Mouse (Mus musculus) embryonic facial prominence, embryonic 15.5 days (tissue): Measurements from ENCODE around the gene Efna5. TPM values are rescaled to one million over a fixed set of nuclear protein-coding genes. Genes with fewer than 3 reads are reported as not detected.

Experiments
- ATAC-seq: fragments of 200-750 bp; cut with Nextera tagmentation; 2 replicates; pipeline ENCODE4 v1.8.0; 2017; ENCODE audit warnings: low read depth, moderate TSS enrichment; ENCODE audit not compliant: insufficient number of reproducible peaks, low FRiP score, low TSS enrichment
- H3K27ac ChIP-seq: fragments of 300-500 bp; sonication (generic); replicated peaks from 2 replicates; pipeline ENCODE4 v1.5.1; 2015; ENCODE audit warnings: mild to moderate bottlenecking, inconsistent platforms
- H3K27me3 ChIP-seq: fragments of 300-500 bp; sonication (generic); 2 replicates; pipeline ENCODE4 v1.6.1; 2015; ENCODE audit warnings: inconsistent platforms
- H3K36me3 ChIP-seq: fragments of 300-500 bp; sonication (generic); 2 replicates; pipeline ENCODE4 v1.6.1; 2015; ENCODE audit warnings: mild to moderate bottlenecking, inconsistent platforms
- H3K4me1 ChIP-seq: fragments of 300-500 bp; sonication (generic); 2 replicates; pipeline ENCODE4 v1.6.1; 2015; ENCODE audit warnings: inconsistent platforms
- H3K4me2 ChIP-seq: fragments of 300-500 bp; sonication (generic); replicated peaks from 2 replicates; pipeline ENCODE4 v1.6.1; 2015; ENCODE audit warnings: mild to moderate bottlenecking, inconsistent platforms
- H3K4me3 ChIP-seq: fragments of 300-500 bp; sonication (generic); replicated peaks from 2 replicates; pipeline ENCODE4 v1.5.1; 2015; ENCODE audit warnings: mild to moderate bottlenecking, inconsistent platforms
- H3K9ac ChIP-seq: fragments of 300-500 bp; sonication (generic); 2 replicates; pipeline ENCODE4 v1.6.1; 2015; ENCODE audit warnings: inconsistent platforms
- H3K9me3 ChIP-seq: fragments of 300-500 bp; sonication (generic); replicated peaks from 2 replicates; pipeline ENCODE4 v1.6.1; 2016; ENCODE audit warnings: inconsistent platforms
- WGBS: fragments of 180-500 bp; shearing (Covaris S2); methylation state at CpG from one replicate; pipeline ENCODE4 v1.1.7; 2015; 5-methylcytosine and 5-hydroxymethylcytosine counted together
- polyA plus RNA-seq: library from polyadenylated mRNA; unstranded; fragments of >200 nt; fragmentation: Nextera tagmentation; extraction: Ambion mirVana; gene quantifications from 2 replicates; pipeline ENCODE4 v1.2.1, GENCODE M21; 2015

The Efna5 gene
- polyA plus RNA-seq, 1 experiment from 2014 or later = 71.9 TPM

DNA sequence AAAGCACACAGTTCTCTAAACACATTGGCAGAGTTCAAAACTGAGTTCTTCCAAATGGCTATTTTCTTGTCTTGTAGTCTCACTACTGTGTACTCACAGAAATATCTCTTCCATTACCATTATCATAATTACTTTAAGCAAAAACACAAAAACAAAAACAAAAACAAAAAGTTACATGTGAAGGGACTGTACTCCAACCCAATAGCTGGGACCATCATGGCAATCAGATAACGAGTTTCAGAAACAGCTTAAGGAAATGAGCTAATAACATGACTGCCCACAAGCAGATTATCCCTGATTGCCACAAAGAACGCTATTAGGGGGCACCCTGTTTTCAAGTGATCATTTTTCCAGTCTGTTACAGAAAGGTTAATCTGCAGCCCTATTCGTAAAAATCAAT is 93.3 kb downstream of the Efna5 start:
- 43% methylated on average over 3 of the region's 3 CpGs for WGBS
- peaks cover 48% of the 10 kb centered on the region for H3K4me1 ChIP-seq

DNA sequence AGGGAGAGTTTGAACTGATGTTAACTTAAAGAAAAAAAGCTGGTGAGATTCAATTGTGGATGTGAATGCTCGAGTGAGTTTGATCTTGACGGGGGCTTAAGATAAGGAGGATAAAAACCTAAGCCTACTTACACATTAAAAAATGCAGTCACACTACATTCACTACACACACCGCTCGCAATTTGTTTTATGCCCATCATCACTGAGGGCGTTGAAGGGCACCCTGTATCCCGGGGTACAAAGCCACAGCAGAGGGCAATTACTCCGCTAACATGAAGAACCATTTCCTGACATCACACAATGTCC is 94.6 kb downstream of the Efna5 start:
- Histone ChIP-seq H3K27me3 (no peaks in the 10 kb centered on the region), H3K36me3 (no peaks in the 10 kb centered on the region), H3K4me2 (no peak overlapping the region), H3K4me3 (no peak overlapping the region), H3K27ac (no peak overlapping the region), H3K4me1 (peaks cover 55% of the 10 kb centered on the region), H3K9ac (no peak overlapping the region), H3K9me3 (no peaks in the 10 kb centered on the region)
- 61% methylated on average over 7 of the region's 7 CpGs for WGBS
- no peak for ATAC-seq

More for the DNA sequence above, 93.3 kb downstream of the Efna5 start:
- Histone ChIP-seq H3K27me3 (no peaks in the 10 kb centered on the region), H3K4me2 (no peak overlapping the region), H3K27ac (no peak overlapping the region), H3K4me3 (no peak overlapping the region), H3K9me3 (no peaks in the 10 kb centered on the region), H3K9ac (no peak overlapping the region), H3K36me3 (no peaks in the 10 kb centered on the region)
- no peak for ATAC-seq

DNA sequence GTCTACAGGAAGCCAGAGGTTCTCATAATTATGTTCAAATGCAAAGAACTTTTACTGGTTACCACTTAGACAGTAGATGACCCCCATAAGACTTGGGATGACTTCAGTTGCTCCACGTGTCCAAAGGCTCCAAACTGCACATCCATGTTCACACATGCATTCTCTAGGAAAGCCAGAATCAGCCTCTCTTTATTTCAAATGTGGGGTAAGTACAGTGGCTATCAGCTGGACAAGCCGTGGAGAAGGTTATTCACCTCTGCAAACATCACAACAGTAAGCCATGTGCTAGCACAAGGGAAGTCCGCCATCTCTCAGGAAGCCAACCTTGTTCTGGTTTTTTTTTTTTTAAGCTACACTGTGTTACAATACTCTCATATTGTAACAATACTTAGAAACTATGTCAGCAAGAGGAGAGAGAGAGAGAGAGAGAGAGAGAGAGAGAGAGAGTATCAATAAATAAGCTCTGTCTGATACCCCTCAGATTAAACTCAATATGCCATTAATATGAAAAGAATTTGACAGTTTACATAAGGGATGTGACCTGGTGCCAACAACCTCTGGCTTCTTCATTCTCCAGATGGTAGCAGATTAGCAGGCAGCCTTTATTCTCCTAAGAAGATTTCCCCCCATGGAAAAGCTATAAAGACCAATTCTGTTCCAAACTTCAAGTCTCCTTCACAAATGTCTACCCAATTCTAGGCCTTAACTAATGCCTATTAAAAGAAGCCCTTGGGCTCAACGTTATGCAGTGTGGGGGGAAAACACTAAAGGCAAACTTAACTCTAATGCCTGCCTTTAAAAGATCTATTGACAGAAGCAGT is 95.1 kb downstream of the Efna5 start:
- Histone ChIP-seq H3K4me2 (no peak overlapping the region), H3K27me3 (no peaks in the 10 kb centered on the region), H3K4me1 (peaks cover 57% of the 10 kb centered on the region), H3K36me3 (no peaks in the 10 kb centered on the region), H3K9me3 (no peaks in the 10 kb centered on the region), H3K9ac (no peak overlapping the region), H3K27ac (no peak overlapping the region), H3K4me3 (no peak overlapping the region)
- WGBS = 51% methylated on average over 4 of the region's 4 CpGs
- no peak for ATAC-seq

DNA sequence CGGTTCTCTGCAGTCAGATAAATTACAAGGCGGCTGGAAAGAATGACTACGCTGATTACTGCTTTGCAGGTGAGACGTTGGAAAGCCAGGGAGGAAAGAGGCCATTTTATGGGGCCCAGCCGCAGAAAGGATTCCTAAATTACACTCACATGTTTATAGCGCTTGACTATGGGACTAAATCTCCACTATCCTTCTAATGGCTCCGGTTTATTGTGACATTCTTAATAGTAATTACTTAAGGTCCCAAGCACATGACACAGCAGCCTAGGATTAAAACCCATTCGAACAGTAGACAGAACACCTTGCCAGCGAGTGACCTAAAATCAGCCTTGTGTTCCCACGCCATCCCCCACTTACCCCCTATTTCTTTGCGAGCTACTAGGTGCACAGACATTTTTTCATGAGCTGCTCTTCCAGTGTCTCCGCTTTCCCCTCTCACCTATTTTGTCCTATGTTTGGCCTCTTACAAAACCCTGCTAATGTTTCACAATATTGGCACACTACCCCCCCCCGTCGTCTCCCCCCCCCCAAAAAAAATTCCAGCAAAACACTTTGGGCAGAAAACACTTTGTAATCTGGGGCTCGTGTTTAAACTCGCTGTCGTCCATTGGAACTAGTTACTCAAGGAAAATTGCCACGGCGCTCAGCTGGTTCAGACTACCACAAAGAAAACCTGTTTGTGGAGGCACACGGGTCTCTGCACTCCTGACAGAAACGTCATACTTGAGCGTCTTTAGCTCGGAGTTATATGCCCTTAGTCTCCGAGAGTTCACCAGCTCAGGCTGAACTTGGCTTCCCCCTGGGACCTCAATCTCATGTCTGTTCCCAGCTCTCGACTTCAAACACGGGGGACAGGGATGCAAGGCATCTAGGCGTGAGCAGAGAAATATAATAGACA is 96.6 kb downstream of the Efna5 start:
- 14% methylated on average over 27 of the region's 27 CpGs for WGBS
- no peaks in the 10 kb centered on the region for H3K27me3 ChIP-seq
- ATAC-seq = peak; percentile 43
- H3K4me2 ChIP-seq = peak overlapping the region; percentile 44
- H3K36me3 ChIP-seq = no peaks in the 10 kb centered on the region
- no peak overlapping the region for H3K9ac ChIP-seq
- peaks cover 51% of the 10 kb centered on the region for H3K4me1 ChIP-seq
- peak overlapping the region; percentile 31 for H3K4me3 ChIP-seq
- H3K9me3 ChIP-seq = no peaks in the 10 kb centered on the region
- H3K27ac ChIP-seq = peak overlapping the region; percentile 55

GRCm38 (mm10) chr17:62783524-62784273 is 97.4 kb downstream of the Efna5 start:
- Histone ChIP-seq H3K4me3 (peak overlapping the region; percentile 31), H3K4me1 (peaks cover 48% of the 10 kb centered on the region), H3K36me3 (no peaks in the 10 kb centered on the region), H3K27me3 (no peaks in the 10 kb centered on the region), H3K27ac (peak overlapping the region; percentile 55), H3K9me3 (no peaks in the 10 kb centered on the region), H3K9ac (no peak overlapping the region), H3K4me2 (peak overlapping the region; percentile 44)
- ATAC-seq = peak; percentile 71
- 15% methylated on average over 13 of the region's 13 CpGs for WGBS

DNA sequence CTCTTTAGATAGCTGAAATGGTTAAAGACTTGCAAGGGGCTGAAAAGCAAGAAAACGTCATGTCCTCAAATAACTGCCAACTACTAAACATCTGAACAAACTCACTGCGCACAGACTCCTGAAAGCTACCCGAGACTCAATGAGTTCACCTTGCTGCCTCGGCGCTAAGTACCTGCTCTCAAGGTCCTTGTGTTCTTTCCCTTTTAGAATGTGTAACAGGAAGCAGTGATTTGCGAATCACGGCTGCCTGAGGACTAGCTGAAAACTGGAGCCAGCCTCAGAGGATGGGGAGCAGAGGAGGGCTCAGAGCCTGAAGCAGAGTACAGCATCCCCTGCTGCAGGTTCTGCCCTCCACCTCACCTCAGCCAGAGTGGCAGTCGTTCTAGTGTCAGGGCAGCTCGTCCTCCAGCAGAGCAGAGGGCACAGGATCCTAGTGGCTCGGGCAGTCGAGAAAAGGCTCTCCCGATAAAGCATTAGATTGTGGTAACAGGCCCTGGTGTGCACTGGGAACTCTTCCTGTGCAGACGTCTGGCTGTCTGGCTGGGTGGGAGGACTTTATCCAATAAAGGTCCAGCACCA is 98.2 kb downstream of the Efna5 start:
- 47% methylated on average over 13 of the region's 13 CpGs for WGBS
- peaks cover 46% of the 10 kb centered on the region for H3K4me1 ChIP-seq
- H3K4me3 ChIP-seq = no peak overlapping the region
- no peaks in the 10 kb centered on the region for H3K9me3 ChIP-seq
- no peaks in the 10 kb centered on the region for H3K27me3 ChIP-seq
- 0 out of 2 replicates have a peak overlapping the region, but pooled peaks have one; percentile 4 for H3K9ac ChIP-seq
- no peaks in the 10 kb centered on the region for H3K36me3 ChIP-seq
- no peak overlapping the region for H3K4me2 ChIP-seq
- H3K27ac ChIP-seq = 0 out of 2 replicates have a peak overlapping the region, but pooled peaks have one; percentile 41
- ATAC-seq = no peak

GRCm38 (mm10) chr17:62781120-62781519 is 100.0 kb downstream of the Efna5 start:
- H3K36me3 ChIP-seq = no peaks in the 10 kb centered on the region
- no peaks in the 10 kb centered on the region for H3K9me3 ChIP-seq
- H3K27me3 ChIP-seq = no peaks in the 10 kb centered on the region
- H3K4me1 ChIP-seq = peaks cover 48% of the 10 kb centered on the region
- ATAC-seq = no peak
- no peak overlapping the region for H3K4me3 ChIP-seq
- H3K27ac ChIP-seq = no peak overlapping the region
- H3K9ac ChIP-seq = no peak overlapping the region
- WGBS = 61% methylated on average over 6 of the region's 6 CpGs
- H3K4me2 ChIP-seq = no peak overlapping the region

DNA sequence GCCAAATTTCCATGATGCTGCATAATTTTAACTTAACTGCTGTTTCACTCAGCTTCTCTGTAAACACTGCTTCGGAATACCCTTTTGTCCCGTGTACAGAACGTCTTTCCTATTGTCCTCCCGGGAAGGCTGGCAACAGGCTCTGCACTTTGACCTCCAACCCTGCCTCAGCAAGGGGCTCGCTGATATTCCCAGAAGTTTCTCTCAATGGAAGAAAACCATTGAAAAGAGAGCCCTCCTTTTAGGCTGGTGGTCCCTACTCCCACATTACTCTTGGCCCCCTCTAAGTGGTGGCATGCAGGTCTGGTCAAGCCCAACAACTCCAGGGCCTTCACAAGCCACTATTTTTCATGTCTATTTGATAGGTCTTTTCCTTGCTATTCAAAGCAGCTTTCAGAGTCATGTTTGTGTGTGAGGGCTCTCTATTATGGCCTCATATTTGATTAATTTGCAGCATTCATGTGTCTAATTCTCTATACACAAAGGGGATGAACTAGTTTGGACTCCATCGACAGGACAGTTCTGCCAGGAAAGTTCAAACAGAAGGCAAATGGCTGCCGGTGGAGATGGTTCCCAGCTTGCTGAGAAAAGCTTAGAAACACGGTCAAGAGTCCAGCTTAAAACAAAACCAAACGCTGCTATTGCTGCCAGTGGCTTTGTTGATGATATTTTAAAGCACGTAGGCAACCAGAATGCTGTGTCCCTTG is 103.1 kb downstream of the Efna5 start:
- Histone ChIP-seq H3K4me3 (no peak overlapping the region), H3K9ac (no peak overlapping the region), H3K27me3 (no peaks in the 10 kb centered on the region), H3K4me1 (peaks cover 28% of the 10 kb centered on the region), H3K36me3 (no peaks in the 10 kb centered on the region), H3K27ac (no peak overlapping the region), H3K4me2 (no peak overlapping the region), H3K9me3 (no peaks in the 10 kb centered on the region)
- WGBS = 57% methylated on average over 10 of the region's 10 CpGs
- ATAC-seq = no peak

DNA sequence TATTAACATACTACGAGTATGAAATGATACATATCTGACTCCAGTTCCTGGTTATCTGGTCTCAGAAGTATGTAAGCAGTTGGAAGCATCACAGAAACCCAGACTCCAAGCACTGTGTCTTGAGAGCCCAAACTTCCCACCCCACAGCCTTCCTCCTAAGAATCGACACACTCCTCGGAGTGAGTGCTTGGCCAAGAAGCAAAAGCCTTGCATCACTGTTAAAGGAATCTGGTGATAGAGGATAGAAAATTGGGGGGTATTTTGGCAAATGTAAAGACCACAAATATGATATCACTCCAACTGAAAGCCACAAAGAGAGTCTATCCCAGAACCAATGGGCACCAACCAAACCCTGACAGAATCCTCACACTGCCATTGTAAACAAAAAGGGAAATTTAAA is 104.4 kb downstream of the Efna5 start:
- no peak overlapping the region for H3K9ac ChIP-seq
- peaks cover 19% of the 10 kb centered on the region; the same call in 1 of the 2 replicates for H3K4me1 ChIP-seq
- H3K9me3 ChIP-seq = no peaks in the 10 kb centered on the region
- no peaks in the 10 kb centered on the region for H3K27me3 ChIP-seq
- no peaks in the 10 kb centered on the region for H3K36me3 ChIP-seq
- no peak for ATAC-seq
- H3K4me3 ChIP-seq = no peak overlapping the region
- no peak overlapping the region for H3K27ac ChIP-seq
- WGBS = 61% methylated on average over 3 of the region's 3 CpGs
- H3K4me2 ChIP-seq = no peak overlapping the region

DNA sequence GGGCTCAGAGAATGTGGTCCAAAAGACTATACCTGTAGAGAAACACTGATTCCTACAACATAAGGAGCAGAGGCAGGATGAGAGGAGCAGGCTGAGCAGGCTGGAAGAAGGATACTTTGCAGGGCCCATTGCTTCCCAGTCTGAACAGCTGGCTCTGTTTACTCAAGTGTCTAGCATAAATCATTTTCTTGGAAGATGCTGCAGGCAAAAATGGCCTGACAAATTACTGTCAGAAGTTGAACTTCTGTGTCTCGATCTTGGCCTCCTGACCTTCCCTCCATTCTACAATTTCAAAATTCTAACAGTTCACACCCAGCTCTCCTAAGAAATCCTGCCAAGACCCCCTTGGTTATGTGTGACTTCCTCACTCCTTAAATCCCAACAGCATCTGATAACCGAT is 105.1 kb downstream of the Efna5 start:
- WGBS = 28% methylated on average over 2 of the region's 2 CpGs
- Histone ChIP-seq H3K4me1 (peaks cover 16% of the 10 kb centered on the region; the same call in 1 of the 2 replicates), H3K9ac (no peak overlapping the region), H3K27ac (no peak overlapping the region), H3K27me3 (no peaks in the 10 kb centered on the region), H3K9me3 (no peaks in the 10 kb centered on the region), H3K4me2 (no peak overlapping the region), H3K4me3 (no peak overlapping the region), H3K36me3 (no peaks in the 10 kb centered on the region)
- no peak for ATAC-seq
